Mouse (Mus musculus) Muller cell, postnatal 12 days (primary cell): Measurements from ENCODE around the gene Myef2.

Experiments
- DNase-seq: peaks from one replicate; pipeline ENCODE4 v3.0.0-alpha.2; 2015; ENCODE audit errors: inconsistent ontology term

Myef2 gene

DNA sequence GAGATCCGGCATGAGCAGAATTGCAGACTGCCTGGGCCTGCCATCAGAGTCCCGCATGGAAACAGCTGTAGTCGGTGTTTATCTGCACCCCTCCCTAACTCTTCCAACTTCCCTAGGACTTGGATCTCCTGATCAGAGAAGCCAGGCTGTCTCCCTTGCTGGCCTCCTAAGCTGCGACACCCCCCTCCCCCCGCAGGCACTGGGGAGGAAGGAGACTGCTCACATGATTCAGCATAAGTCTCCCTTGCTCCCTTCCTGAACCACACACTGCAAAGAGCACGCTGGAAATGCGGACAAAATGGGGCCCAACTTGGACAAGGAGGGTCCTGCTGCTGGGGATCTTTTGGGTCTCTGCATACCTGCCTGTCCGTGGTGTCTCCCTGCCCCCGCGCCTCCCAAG is 55.6 kb downstream of the Myef2 start, which contains the start of gene Slc24a5:
Gene Slc24a5, plus strand, starts transcription at position 231 of the 400 bp plus-strand sequence.
- no peak for DNase-seq

DNA sequence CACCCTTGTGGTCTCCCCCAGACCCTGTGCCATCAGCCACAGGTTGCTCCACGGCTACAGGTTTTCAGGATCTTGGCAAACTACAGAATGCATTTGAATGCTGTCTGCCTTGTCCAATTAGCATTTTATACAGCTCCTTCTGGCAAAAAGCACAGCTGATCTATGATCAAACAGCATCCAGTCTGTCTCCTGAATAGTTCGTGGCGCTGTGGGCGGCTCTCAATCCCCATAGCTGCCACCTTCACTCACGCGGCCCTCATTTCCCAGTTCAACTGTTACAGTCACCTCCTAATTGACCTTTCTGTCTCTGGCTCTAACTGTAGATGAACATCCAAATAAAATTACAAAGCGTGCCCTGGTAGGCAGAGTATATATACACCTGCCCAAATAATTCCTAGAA is 56.1 kb downstream of the Myef2 start:
- no peak for DNase-seq

DNA sequence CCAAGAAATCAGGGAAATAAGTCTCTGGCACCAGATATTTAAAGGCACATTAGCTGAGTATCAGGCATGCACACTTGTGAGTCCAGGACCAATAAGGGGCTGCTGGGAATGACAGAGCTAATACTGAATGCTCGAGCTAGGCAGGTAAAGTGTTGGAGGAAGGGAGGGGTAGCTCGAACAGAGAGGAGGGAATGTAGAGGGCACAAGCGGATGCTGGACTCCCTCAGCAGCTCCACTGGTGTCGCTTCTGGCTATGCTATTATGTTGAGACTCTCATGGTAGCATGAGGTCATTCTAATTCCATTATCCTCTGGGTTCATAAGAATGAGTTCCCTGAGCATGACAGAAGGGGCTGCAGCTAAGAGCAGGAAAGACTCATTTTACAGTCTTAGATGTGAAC is 60.5 kb downstream of the Myef2 start:
- no peak for DNase-seq

DNA sequence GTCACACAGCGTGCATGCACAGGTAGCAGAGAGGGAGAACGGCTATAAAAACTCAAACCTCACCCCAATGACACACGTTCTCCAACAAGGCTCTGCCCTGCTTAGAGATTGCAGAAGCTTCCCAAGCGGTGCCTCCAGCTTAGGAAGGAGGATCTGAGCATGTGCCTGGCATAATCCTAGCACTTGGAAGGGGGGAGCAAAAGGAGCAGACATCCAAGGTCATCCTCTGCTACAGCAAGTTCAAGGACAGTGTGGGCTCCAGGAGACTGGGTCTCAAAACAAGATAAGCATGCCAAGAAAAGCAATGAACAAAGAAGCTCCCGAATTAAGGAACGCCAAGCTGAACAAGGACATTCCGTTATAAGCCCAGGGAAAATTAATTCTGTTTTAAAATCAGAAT is 62.0 kb downstream of the Myef2 start:
- DNase-seq, result no peak

DNA sequence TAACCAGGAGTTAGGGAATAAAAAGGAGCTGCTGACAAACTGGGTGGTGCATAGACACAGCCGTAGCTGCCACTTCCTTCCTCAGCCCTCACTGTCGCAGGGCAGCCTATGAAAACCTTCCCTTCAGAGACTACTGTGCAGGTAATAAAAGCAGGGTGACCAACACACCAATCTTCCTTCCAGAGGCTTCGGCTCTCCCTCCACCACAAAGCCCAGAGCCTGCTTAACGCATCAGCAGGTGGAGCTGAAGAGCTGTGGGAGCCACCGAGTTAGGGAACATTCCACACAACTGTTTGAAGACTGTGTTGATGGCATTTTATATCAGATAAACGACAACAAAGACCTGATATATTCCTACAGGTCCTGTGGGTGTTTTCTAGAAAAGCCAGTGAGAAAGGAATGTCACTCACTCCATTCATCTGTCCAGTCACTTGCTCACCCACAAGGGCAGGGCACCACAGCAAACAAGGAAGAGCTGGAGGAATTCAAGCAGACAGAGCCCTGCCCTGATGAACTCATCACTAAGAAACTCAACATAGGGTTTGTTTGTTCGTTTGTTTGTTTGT is 66.1 kb downstream of the Myef2 start:
- DNase-seq, result peak; percentile 53

DNA sequence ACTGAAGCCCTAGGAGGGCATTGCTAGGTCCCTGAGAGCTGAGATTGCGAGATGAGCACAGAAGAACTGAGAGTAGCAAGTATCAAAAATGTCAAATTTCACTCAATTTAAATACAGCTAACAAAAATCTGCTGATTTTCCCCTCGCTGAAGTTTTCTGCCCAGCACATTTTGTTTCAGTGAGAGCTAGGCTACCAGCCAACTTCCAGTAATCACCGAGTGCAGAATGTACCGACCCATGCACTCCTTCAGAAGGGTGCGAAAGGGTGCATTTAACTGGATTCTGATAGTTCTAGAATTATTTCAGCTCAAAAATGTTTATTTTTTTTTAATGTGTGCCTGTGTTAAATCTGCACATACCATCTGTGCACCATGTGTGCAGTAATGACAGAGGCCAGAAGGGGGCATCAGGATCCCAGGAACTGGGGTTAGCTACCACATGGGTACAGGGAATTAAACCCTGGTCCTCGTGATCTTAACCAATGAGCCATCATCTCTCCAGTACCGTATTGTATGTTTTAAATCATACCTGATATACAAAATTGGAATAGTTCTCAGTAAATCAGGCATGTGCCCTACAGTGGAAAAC is 68.1 kb downstream of the Myef2 start:
- DNase-seq, result no peak
